Mouse (Mus musculus): ENCODE data around the gene Arhgap1. TPM values are rescaled to one million over a fixed set of nuclear protein-coding genes. Genes with fewer than 3 reads are reported as not detected.
A peak's percentile ranks its signal among the peaks of the same experiment; 100 is the strongest.

Arhgap1 gene
- total and polyA plus RNA-seq, 2 experiments from 2014 or later: 85.1 to 95.8 TPM

DNA sequence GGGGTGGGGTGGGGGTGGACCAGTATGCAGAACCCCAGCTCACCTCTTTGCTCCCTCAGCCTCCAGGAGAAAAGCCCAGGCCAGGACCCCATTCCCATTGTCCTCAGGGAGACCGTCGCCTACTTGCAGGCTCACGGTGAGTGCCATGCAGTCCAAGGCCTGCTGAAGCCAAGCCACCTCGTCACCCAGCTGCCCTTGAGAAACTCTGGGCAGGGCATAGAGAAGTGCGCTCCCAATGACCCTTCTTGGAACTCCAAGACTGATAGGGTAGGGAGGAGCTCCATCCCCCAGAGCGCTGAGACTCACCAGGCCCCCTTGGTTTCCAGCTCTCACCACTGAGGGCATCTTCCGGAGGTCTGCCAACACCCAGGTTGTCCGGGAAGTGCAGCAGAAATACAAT is 19.7 kb downstream of the Arhgap1 start:
- H3K9me3 ChIP-seq (ENCODE audit: low read length): no peaks in the 10 kb centered on the region
- ATAC-seq (no peak), DNase-seq (ENCODE audit: low spot score) (no peak)
- 95% methylated on average over 8 of the region's 8 CpGs for WGBS
- H3K4me3 ChIP-seq (ENCODE audit: low read length): no peak overlapping the region
- no peak for TF ChIP-seq CTCF (IDR thresholded peaks at IDR 0.05; ENCODE audit: low read depth)
- H3K27ac ChIP-seq: no peak overlapping the region
- H3K4me1 ChIP-seq (ENCODE audit: insufficient read depth, low read length): no peaks in the 10 kb centered on the region
- no peak overlapping the region for H3K9ac ChIP-seq (replicated peaks; ENCODE audit: low read length)
- peaks cover 55% of the 10 kb centered on the region for H3K36me3 ChIP-seq (ENCODE audit: insufficient read depth, low read length)
- H3K27me3 ChIP-seq (ENCODE audit: insufficient read depth, low read length): no peaks in the 10 kb centered on the region
- H3K4me2 ChIP-seq (ENCODE audit: low read depth, low read length): no peak overlapping the region

- Histone ChIP-seq H3K27ac (no peak overlapping the region), H3K4me2 (ENCODE audit: low read depth, low read length) (no peak overlapping the region), H3K27me3 (ENCODE audit: insufficient read depth, low read length) (no peaks in the 10 kb centered on the region), H3K4me1 (ENCODE audit: insufficient read depth, low read length) (no peaks in the 10 kb centered on the region), H3K9me3 (ENCODE audit: low read length) (no peaks in the 10 kb centered on the region), H3K9ac (replicated peaks; ENCODE audit: low read length) (no peak overlapping the region), H3K36me3 (ENCODE audit: insufficient read depth, low read length) (peaks cover 54% of the 10 kb centered on the region), H3K4me3 (ENCODE audit: low read length) (no peak overlapping the region)
- ATAC-seq (no peak), DNase-seq (ENCODE audit: low spot score) (no peak)
- no peak for TF ChIP-seq CTCF (IDR thresholded peaks at IDR 0.05; ENCODE audit: low read depth)
- 95% methylated on average over 6 of the region's 6 CpGs for WGBS
Measured at GRCm38 (mm10) chr2:91670038-91670437, 20.4 kb downstream of the Arhgap1 start.

DNA sequence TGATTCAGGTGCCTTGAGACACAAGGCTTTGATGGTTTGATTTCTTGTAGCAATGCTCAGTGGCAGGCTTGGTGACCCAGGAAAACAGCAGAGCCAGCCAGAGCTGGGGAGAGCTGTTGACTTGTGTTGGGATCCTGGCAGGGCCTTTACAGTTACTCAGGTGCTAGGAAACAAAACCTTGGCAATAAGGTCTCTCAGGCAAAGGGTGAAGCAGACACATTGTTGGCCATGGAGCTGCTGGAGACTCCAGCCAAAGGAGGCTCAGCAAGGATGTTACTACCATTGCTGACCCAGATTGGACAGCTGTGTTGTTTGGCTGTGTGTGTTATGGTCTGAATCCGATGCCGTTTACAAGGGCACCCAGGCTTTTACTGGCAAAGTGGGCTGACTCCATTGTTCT is 23.9 kb downstream of the Arhgap1 start:
- Histone ChIP-seq H3K9me3 (ENCODE audit: low read length) (no peaks in the 10 kb centered on the region), H3K9ac (replicated peaks; ENCODE audit: low read length) (no peak overlapping the region), H3K36me3 (ENCODE audit: insufficient read depth, low read length) (peaks cover 58% of the 10 kb centered on the region), H3K27ac (no peak overlapping the region), H3K27me3 (ENCODE audit: insufficient read depth, low read length) (no peaks in the 10 kb centered on the region), H3K4me3 (ENCODE audit: low read length) (no peak overlapping the region), H3K4me2 (ENCODE audit: low read depth, low read length) (no peak overlapping the region), H3K4me1 (ENCODE audit: insufficient read depth, low read length) (no peaks in the 10 kb centered on the region)
- TF ChIP-seq CTCF (IDR thresholded peaks at IDR 0.05; ENCODE audit: low read depth): no peak
- DNase-seq (ENCODE audit: low spot score): no peak
- ATAC-seq: no peak
- WGBS: 81% methylated on average over 2 of the region's 2 CpGs

DNA sequence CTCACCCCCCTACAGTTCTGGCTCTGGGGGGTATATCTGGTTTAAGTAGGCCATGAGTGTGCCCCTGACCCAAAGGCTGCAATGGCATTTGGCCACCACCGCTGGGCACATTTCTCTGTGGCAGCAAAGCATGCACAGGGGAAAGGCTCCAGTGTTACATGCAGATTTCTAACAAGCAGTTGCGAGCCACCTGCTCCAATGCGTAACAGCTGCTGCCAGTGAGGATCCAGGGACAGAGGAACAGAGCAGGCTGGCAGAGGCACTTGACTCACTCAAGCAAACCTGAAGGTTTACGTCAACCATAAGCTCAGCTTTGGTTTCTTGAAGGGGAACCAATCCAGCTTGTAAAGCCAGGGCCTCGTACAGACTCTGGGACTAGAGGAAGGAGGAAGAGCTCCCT is 25.2 kb downstream of the Arhgap1 start:
- no peaks in the 10 kb centered on the region for H3K9me3 ChIP-seq (ENCODE audit: low read length)
- peak; percentile 27; the same call in 1 of the 2 replicates for ATAC-seq
- peak; percentile 20 for DNase-seq (ENCODE audit: low spot score)
- H3K27ac ChIP-seq: no peak overlapping the region
- 77% methylated on average over 5 of the region's 5 CpGs for WGBS
- no peaks in the 10 kb centered on the region for H3K4me1 ChIP-seq (ENCODE audit: insufficient read depth, low read length)
- H3K27me3 ChIP-seq (ENCODE audit: insufficient read depth, low read length): no peaks in the 10 kb centered on the region
- no peak for TF ChIP-seq CTCF (IDR thresholded peaks at IDR 0.05; ENCODE audit: low read depth)
- no peak overlapping the region for H3K4me3 ChIP-seq (ENCODE audit: low read length)
- no peak overlapping the region for H3K9ac ChIP-seq (replicated peaks; ENCODE audit: low read length)
- no peak overlapping the region for H3K4me2 ChIP-seq (ENCODE audit: low read depth, low read length)
- H3K36me3 ChIP-seq (ENCODE audit: insufficient read depth, low read length): peaks cover 52% of the 10 kb centered on the region

GRCm38 (mm10) chr2:91676420-91676819 is 26.8 kb downstream of the Arhgap1 start:
- no peak for DNase-seq (ENCODE audit: low spot score)
- H3K4me3 ChIP-seq (ENCODE audit: low read length): no peak overlapping the region

GRCm38 (mm10) chr2:91676961-91677360 is 27.3 kb downstream of the Arhgap1 start:
- DNase-seq (ENCODE audit: low spot score) (no peak), ATAC-seq (no peak)
- no peak overlapping the region for H3K4me3 ChIP-seq (ENCODE audit: low read length)
- H3K4me2 ChIP-seq (ENCODE audit: low read depth, low read length): no peak overlapping the region
- H3K9me3 ChIP-seq (ENCODE audit: low read length): no peaks in the 10 kb centered on the region
- H3K27me3 ChIP-seq (ENCODE audit: insufficient read depth, low read length): no peaks in the 10 kb centered on the region
- H3K9ac ChIP-seq (replicated peaks; ENCODE audit: low read length): no peak overlapping the region
- no peak overlapping the region for H3K27ac ChIP-seq
- TF ChIP-seq CTCF (IDR thresholded peaks at IDR 0.05; ENCODE audit: low read depth): no peak
- H3K4me1 ChIP-seq (ENCODE audit: insufficient read depth, low read length): no peaks in the 10 kb centered on the region
- H3K36me3 ChIP-seq (ENCODE audit: insufficient read depth, low read length): peaks cover 51% of the 10 kb centered on the region

More at GRCm38 (mm10) chr2:91676420-91676819, 26.8 kb downstream of the Arhgap1 start:
- no peak for TF ChIP-seq CTCF (IDR thresholded peaks at IDR 0.05; ENCODE audit: low read depth)
- Histone ChIP-seq H3K4me2 (ENCODE audit: low read depth, low read length) (no peak overlapping the region), H3K9me3 (ENCODE audit: low read length) (no peaks in the 10 kb centered on the region), H3K9ac (replicated peaks; ENCODE audit: low read length) (no peak overlapping the region), H3K27ac (no peak overlapping the region), H3K36me3 (ENCODE audit: insufficient read depth, low read length) (peaks cover 46% of the 10 kb centered on the region), H3K4me1 (ENCODE audit: insufficient read depth, low read length) (no peaks in the 10 kb centered on the region), H3K27me3 (ENCODE audit: insufficient read depth, low read length) (no peaks in the 10 kb centered on the region)
- ATAC-seq: no peak
- 89% methylated on average over 2 of the region's 2 CpGs for WGBS

GRCm38 (mm10) chr2:91682850-91683249 is 33.2 kb downstream of the Arhgap1 start:
- H3K9ac ChIP-seq (replicated peaks; ENCODE audit: low read length): no peak overlapping the region
- WGBS: 59% methylated on average over 4 of the region's 4 CpGs
- H3K9me3 ChIP-seq (ENCODE audit: low read length): no peaks in the 10 kb centered on the region
- H3K4me3 ChIP-seq (ENCODE audit: low read length): no peak overlapping the region
- H3K4me2 ChIP-seq (ENCODE audit: low read depth, low read length): no peak overlapping the region
- TF ChIP-seq CTCF (IDR thresholded peaks at IDR 0.05; ENCODE audit: low read depth): peak; percentile 72
- H3K27me3 ChIP-seq (ENCODE audit: insufficient read depth, low read length): no peaks in the 10 kb centered on the region
- DNase-seq (ENCODE audit: low spot score): peak; percentile 72
- no peaks in the 10 kb centered on the region for H3K4me1 ChIP-seq (ENCODE audit: insufficient read depth, low read length)
- H3K36me3 ChIP-seq (ENCODE audit: insufficient read depth, low read length): peaks cover 47% of the 10 kb centered on the region
- peak; percentile 61; the same call in 1 of the 2 replicates for ATAC-seq
- H3K27ac ChIP-seq: no peak overlapping the region
